Mouse (Mus musculus): ENCODE results near the gene Thbs1.

- no peak for TF ChIP-seq EP300 (IDR thresholded peaks at IDR 0.05)
- TF ChIP-seq CTCF (IDR thresholded peaks at IDR 0.05) = no peak
These were observed 8.4 kb downstream of the Thbs1 start for GRCm38 (mm10) chr2:118120095-118120494.

All from lung, postnatal 0 days (tissue).